Mouse (Mus musculus): Measurements from ENCODE around the gene Ppme1.

- TF ChIP-seq CTCF (conservative IDR thresholded peaks at IDR 0.05; ENCODE audit: low read length) (no peak), NANOG (IDR thresholded peaks at IDR 0.05; ENCODE audit: borderline replicate concordance, low read length) (no peak)
These were observed 11.1 kb upstream of the Ppme1 start for GRCm38 (mm10) chr7:100383207-100383606.
